Mouse (Mus musculus): Measurements from ENCODE around the gene Scg5. TPM values are rescaled to one million over a fixed set of nuclear protein-coding genes. Genes with fewer than 3 reads are reported as not detected.

Scg5 gene
- total RNA-seq, 1 experiment from 2014 or later, result 39.0 TPM

- peak; percentile 59 for DNase-seq
These were observed 21.9 kb downstream of the Scg5 start for GRCm38 (mm10) chr2:113806851-113807577.

DNA sequence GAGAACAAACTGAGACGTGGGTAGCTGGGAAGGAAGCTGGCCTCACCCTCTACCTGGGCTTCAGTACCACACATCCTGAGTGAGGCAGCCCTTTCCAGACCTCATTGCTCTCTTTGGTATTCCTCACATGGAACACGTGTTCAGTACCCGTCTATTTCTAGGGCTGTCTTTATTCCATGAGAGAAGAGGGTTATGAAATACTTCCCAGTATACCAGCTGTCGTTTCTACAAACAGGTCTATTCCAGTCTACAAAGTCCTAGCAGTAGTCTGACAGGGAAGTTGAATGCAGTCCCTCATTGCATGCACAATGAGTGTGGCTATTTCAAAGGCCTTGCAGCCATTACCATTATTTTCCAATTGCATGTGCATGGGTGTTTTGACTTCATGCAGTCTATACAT, 23.2 kb downstream of the Scg5 start:
- no peak for DNase-seq

DNA sequence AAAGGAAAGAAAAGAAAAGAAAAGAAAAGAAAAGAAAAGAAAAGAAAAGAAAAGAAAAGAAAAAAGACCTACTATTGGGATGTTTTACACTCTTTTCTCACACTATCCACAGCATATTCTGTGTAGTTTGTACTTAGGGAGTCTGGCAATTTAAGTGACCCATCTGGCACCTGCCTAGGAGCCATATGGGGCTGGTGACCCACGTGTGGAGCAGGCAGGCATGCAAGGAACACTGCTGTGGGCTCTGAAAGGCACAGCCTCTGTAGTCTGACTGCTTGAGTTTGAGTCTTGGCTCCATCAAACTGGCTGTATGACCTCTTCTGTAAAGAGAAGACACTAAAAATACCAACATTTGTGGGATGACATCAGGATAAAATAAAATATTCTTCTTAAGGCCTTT, 25.2 kb downstream of the Scg5 start:
- DNase-seq, result no peak

GRCm38 (mm10) chr2:113800846-113801245, 28.1 kb downstream of the Scg5 start:
- DNase-seq, result no peak

GRCm38 (mm10) chr2:113798605-113799004, 30.3 kb downstream of the Scg5 start:
- DNase-seq, result no peak

DNA sequence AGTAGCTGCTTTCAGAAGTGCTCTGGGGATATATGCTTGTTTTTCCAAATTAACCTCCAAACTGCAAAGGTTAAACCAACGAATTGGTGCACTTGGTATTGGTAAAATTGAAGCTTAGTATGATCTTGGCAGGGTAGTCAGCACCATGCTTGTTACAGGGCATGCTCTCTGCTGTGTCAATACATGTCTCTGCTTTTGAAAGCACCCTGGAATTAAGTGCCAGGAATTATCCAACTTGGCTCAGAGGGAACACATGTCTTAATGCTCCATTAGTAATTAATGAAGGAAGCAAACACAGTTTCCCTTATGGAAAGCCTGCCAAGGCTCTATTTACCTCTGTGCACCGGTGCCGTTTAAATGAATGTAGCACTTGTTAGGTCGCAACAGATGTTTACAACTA, 33.7 kb downstream of the Scg5 start:
- no peak for DNase-seq

DNA sequence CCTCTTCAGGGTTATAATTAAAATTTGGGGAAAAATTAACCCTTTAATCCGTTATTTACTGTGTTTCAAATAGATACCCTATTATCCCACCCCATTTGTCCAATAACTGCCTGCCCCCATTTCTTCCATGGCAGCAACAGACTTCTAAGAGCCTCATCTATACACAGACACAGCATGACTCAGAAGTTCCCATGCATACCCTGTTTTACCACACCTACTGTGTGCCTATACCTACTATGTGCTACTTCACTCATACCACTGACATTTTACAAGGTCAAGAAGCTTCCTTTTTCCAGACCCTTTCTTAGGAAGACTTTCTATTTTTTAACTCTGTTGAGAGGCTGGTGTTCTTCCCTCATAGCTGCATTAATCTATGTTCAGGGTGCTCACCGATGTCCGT, 35.4 kb downstream of the Scg5 start:
- DNase-seq, result no peak

- no peak for DNase-seq
These were observed 40.0 kb downstream of the Scg5 start for GRCm38 (mm10) chr2:113788821-113789387.

DNA sequence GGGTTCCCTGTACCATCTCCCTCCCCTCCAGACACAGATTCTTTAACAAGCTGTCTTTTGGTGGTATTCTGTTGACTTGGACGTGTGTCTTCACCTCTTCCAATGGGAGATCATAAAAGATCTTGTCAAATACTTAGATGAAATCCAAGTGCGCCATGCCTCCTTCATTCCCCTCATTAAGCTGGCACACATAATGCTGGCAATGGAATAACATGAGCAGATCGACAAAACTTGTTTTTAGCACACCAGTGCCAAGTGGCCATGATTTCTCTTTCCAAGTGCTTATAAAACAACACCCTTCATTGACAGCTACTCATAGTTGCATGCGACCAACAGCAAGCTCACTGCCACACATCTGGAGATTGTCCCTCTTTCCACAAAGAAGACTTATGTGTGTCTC, 41.0 kb downstream of the Scg5 start:
- no peak for DNase-seq

DNA sequence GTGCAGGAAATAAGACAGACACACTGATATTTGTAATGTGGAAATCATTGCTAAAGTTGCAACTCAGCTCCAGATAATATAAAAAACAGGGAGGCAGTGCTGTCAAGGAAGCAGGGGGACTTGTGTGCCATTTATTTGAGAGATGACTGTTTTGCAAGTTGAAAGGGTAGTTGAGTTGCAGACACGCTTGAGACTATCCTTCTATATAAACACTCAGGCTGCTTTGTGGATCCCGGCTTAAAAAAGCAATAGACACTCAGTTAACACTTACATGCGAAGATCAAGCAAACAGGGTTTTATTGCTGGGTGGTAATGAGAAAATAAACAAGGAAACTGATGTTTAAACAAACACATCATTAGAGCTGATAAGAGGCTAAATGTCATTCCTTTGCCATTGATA, 44.1 kb downstream of the Scg5 start:
- DNase-seq, result no peak

- no peak for DNase-seq
These were observed 47.4 kb downstream of the Scg5 start for GRCm38 (mm10) chr2:113781521-113781920.

DNA sequence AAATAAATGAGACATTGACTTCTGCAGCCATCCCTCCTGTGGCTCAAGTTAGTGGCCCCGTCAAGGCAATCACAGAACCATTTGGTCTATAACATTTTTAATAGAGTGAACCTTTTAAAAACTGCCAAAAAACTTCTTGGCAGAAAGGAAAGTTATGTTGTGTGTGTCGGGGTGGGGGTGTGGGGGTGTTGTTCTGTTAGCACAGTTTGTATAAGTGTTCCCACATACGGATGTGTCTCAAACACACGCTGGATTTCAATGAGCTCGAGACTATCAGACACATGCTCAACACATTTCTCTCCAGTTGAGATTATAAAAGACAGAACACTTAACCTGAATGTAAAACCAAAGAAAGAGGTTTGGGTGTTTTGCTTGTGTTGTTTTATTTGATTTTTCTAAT, 47.8 kb downstream of the Scg5 start:
- no peak for DNase-seq

DNA sequence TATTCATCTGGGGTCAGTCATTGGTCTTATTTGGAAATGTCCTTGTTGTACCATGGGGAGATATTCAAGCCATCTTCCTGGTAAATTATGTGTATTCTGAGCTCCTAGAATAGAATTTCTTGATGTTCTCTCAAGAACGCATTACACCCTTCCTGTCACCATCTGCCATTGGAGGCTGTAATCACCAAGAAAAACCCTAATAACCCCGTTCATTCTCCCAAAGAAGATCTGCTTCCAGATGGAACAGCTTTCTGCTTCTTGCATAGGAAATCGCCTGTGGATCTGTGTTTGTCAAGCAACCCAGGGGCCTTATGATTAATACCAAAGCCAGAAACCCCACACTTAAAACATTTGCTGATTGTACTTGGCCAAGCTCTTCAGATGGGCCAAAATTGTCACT, 49.6 kb downstream of the Scg5 start:
- DNase-seq, result no peak

DNA sequence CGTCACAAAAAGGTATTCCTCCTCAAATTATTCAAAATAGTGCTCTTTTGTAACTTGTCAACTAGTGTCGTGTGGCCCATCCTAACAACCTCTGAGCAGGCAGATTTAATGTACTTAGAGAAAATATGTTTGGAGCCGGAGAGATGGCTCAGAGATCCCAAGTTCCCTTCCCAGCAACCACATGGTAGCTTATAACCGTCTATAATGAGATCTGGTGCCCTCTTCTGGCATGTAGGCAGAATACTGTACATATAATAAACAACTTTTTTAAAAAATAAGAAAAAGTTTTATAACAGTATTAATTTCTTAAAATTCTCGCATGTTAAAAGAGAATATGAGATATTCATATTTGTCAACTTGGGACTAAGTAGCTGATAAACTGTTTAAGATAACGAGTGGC, 50.9 kb downstream of the Scg5 start:
- DNase-seq, result no peak

GRCm38 (mm10) chr2:113776297-113776696, 52.6 kb downstream of the Scg5 start:
- no peak for DNase-seq

- DNase-seq, result no peak
These were observed 54.6 kb downstream of the Scg5 start for GRCm38 (mm10) chr2:113774150-113774805.

- DNase-seq, result no peak
These were observed 60.2 kb downstream of the Scg5 start for GRCm38 (mm10) chr2:113768541-113769303.

DNA sequence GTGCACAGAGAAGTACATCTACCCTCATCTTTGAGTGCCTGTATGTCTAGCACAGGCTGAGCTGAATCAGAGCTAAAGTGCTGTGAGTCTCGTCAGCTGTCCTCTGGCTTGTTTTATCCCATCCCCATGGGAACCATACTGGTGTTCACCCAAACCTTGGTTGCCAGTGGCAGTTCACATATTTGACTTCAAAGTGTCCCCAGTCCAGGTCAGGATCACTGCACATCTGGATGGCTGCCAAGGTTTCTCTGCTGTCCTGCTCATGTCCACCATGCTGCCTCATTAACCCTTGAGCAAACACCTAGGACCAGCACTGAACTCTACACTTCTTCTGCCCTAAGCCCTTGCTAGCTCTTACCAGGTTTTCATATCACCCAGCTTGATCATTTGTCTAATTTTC, 63.0 kb downstream of the Scg5 start:
- peak; percentile 44 for DNase-seq

DNA sequence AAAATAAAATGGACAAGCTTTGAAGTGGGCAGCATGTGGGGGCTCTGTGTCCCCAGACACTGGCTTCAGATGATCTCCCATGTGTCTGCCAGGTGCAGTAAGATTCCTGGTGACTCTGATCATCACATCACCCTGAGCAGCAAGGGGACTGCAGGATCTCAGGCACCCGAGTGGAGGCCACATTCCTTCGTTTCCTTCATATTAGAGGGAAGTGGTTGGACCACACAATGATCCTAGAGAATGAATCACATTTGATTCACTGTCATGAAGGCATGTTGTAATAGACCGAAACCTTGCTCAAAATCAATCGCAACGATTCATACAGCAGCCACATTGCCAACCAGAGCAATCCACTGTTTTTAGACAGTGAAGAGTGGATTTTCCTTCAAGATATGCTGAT, 64.0 kb downstream of the Scg5 start:
- DNase-seq, result no peak

DNA sequence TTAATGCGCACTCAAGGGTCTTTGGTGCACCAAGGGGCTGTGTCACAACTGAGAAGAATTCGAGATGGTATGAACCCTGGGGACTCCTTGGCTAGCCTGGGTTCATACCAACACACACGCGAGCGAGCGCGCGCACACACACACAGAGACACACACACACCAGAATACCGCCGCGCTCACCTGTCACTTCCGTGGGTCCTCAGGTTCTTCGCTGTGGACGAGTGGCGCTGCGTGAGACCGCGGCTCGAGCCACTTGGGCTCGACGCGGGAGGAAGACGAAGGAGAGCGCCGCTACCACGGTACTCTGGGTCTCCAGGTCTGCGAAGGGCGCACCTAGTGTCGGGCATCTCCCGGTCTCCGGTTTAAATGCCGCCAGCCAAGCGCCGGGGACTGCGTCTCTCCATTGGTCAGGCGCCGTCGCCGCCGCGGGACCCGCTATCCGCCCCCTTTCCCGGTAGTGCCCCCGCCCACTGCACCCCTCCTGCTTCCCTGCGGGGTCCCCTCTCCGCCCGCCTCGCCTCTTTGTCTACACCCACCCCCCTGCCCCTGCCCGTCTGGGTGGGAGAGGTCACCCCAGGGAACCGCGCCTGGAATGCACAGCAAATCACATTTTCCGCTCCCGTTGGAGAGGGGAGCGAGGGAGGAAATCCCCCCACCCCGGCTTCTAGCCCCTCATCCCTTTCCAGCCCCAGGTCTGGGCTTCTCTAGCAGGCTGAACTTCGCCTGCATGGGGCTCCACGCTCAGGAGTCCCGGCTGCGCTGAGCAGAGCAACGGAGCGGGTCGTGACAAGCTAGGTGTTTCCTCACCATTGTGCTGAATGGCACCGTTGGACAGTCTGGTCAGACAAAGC, 70.4 kb downstream of the Scg5 start, which contains the start of gene Grem1:
TSS of gene Grem1 (minus strand) at position 336 of the 851 bp plus-strand sequence.
- DNase-seq, result peak; percentile 10

- peak; percentile 8 for DNase-seq
These were observed 71.2 kb downstream of the Scg5 start for GRCm38 (mm10) chr2:113757525-113758310.
